Mouse (Mus musculus) forebrain, embryonic 11.5 days (tissue): ENCODE measurements around the gene Zfpl1. TPM values are rescaled to one million over a fixed set of nuclear protein-coding genes. Genes with fewer than 3 reads are reported as not detected.

Source experiments
- ATAC-seq: fragments of 200-750 bp; cut with Nextera tagmentation; replicated peaks from 2 replicates; pipeline ENCODE4 v1.8.0; 2017; ENCODE audit warnings: moderate TSS enrichment; ENCODE audit not compliant: low FRiP score
- DNase-seq: peaks from one replicate; pipeline ENCODE4 v3.0.0-alpha.2; 2017; ENCODE audit warnings: low spot score
- H3K27ac ChIP-seq: fragments of 300-500 bp; sonication (generic); 2 replicates; pipeline ENCODE4 v1.5.1; 2014; ENCODE audit warnings: low read depth, low read length
- H3K27me3 ChIP-seq: fragments of 300-500 bp; sonication (generic); 2 replicates; pipeline ENCODE4 v1.6.1; 2014; ENCODE audit warnings: mild to moderate bottlenecking, low read length, mixed read lengths; ENCODE audit not compliant: control insufficient read depth, insufficient read depth
- H3K36me3 ChIP-seq: fragments of 300-500 bp; sonication (generic); 2 replicates; pipeline ENCODE4 v1.6.1; 2014; ENCODE audit warnings: mild to moderate bottlenecking, low read length, moderate library complexity, mixed read lengths; ENCODE audit not compliant: control insufficient read depth, insufficient read depth
- H3K4me1 ChIP-seq: fragments of 300-500 bp; sonication (generic); replicated peaks from 2 replicates; pipeline ENCODE4 v1.6.1; 2014; ENCODE audit warnings: low read length, mixed read lengths; ENCODE audit not compliant: control insufficient read depth, insufficient read depth
- H3K4me2 ChIP-seq: fragments of 300-500 bp; sonication (generic); 2 replicates; pipeline ENCODE4 v1.6.1; 2014; ENCODE audit warnings: low read depth, mild to moderate bottlenecking, low read length, moderate library complexity, mixed read lengths; ENCODE audit not compliant: severe bottlenecking
- H3K4me3 ChIP-seq: fragments of 300-500 bp; sonication (generic); 2 replicates; pipeline ENCODE4 v1.5.1; 2014; ENCODE audit warnings: low read depth, low read length
- H3K9ac ChIP-seq: fragments of 300-500 bp; sonication (generic); 2 replicates; pipeline ENCODE4 v1.6.1; 2014; ENCODE audit warnings: low read length
- H3K9me3 ChIP-seq: fragments of 300-500 bp; sonication (generic); 2 replicates; pipeline ENCODE4 v1.6.1; 2016; ENCODE audit warnings: low read length, mixed read lengths; ENCODE audit not compliant: control insufficient read depth
- WGBS: fragments of 180-500 bp; shearing (Covaris S2); extraction: QIAGEN DNeasy Blood & Tissue Kit; methylation state at CpG from one replicate; pipeline ENCODE4 v1.1.7; 2014; 5-methylcytosine and 5-hydroxymethylcytosine counted together
- polyA plus RNA-seq: library from polyadenylated mRNA; unstranded; fragments of >200 nt; fragmentation: Nextera tagmentation; extraction: Ambion mirVana; gene quantifications from 2 replicates; pipeline ENCODE4 v1.2.1, GENCODE M21; 2014

The Zfpl1 gene
- polyA plus RNA-seq, 1 experiment from 2014 or later, result 62.5 TPM

DNA sequence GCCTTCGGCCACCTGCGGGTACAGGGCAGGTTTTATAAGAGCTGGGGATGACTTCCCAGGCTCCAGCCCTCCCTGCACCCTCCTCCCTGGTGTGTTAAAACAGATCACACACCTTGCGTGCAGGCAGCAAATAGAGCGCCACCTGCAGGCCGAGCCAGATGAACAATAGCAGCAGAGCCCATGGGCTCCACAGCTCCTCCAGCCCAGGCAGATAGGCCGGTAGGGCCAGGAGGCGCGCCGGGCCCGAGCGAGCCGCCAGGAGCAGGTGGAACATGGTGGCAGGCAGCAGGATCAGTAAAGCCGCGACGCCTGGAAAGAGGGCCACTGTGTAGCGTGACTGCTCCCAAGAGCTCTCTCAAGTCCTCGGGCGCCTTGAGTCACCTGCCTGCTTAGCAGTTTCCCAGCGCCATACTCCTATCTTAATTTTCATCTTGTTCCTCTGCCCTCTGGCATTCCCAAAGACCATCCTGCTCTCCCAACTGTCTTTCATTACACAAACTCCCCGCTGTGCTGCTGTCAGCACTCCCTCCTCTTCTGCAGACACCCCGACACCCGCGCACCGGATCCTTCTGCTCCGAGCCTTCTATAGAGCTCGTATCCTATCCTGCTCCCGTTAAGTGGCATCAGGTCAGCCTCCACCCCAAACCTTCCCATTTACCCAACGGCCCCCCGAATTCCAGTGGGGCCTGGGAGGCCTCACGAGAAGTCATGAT lies 17.6 kb downstream of the Zfpl1 start:
- peaks cover 15% of the 10 kb centered on the region for H3K4me1 ChIP-seq
- H3K27me3 ChIP-seq, result no peaks in the 10 kb centered on the region
- ATAC-seq, result peak; percentile 67
- H3K27ac ChIP-seq, result peak overlapping the region; percentile 83
- DNase-seq, result peak; percentile 94
- H3K36me3 ChIP-seq, result no peaks in the 10 kb centered on the region; the same call in 1 of the 2 replicates
- H3K9me3 ChIP-seq, result no peaks in the 10 kb centered on the region
- peak overlapping the region; percentile 70 for H3K9ac ChIP-seq
- H3K4me3 ChIP-seq, result peak overlapping the region; percentile 55
- H3K4me2 ChIP-seq, result peak overlapping the region; percentile 94
- WGBS, result under 1% methylated on average over 30 of the region's 30 CpGs

DNA sequence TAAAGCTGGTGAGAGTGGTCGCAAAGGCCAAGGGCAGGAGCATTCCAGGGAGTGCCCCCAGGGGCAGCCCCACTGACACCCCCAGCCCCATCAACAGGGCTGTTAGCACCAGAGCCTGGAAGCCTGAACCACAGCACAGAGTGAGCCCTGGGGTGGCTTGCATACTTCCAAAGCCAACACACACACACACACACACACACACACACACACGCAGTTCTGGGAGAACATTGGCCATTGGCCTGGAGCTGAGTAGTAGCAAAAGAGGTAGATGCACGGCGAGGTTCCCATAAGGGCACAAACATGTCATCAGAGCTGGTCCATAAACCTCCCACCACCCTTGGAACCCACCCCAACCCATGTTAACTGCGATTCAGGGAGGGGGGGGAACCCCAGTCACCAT lies 18.2 kb downstream of the Zfpl1 start:
- DNase-seq (no peak), ATAC-seq (no peak)
- H3K27me3 ChIP-seq, result no peaks in the 10 kb centered on the region
- peak overlapping the region; percentile 83; the same call in 1 of the 2 replicates for H3K27ac ChIP-seq
- peak overlapping the region; percentile 55 for H3K4me3 ChIP-seq
- peak overlapping the region; percentile 94 for H3K4me2 ChIP-seq
- 43% methylated on average over 5 of the region's 5 CpGs for WGBS
- peak overlapping the region; percentile 70 for H3K9ac ChIP-seq
- no peaks in the 10 kb centered on the region for H3K9me3 ChIP-seq
- H3K4me1 ChIP-seq, result peaks cover 19% of the 10 kb centered on the region
- H3K36me3 ChIP-seq, result no peaks in the 10 kb centered on the region; the same call in 1 of the 2 replicates

DNA sequence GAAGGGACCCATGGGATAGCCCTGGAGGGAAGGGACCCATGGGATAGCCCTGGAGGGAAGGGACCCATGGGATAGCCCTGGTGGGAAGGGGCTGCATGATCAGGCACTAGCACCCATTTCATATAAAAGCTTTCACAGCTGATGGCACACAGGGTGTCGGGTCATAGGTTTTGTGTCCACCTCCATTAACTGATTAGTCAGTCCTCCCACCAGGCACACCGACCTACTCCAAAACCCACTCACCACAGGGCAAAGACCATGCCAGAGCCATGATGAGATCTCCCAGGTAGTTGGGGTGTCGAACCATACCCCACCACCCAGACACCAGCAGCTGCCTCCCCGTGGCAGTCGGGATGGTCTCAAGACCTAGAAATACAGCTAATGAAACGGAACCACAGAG lies 21.7 kb downstream of the Zfpl1 start:
- DNase-seq, result no peak
- no peak overlapping the region for H3K4me3 ChIP-seq
- H3K9ac ChIP-seq, result no peak overlapping the region
- H3K36me3 ChIP-seq, result peaks cover 3% of the 10 kb centered on the region; the same call in 1 of the 2 replicates
- no peak overlapping the region for H3K27ac ChIP-seq
- no peak for ATAC-seq
- H3K9me3 ChIP-seq, result no peaks in the 10 kb centered on the region
- WGBS, result 94% methylated on average over 6 of the region's 6 CpGs
- H3K4me1 ChIP-seq, result peaks cover 27% of the 10 kb centered on the region
- H3K27me3 ChIP-seq, result no peaks in the 10 kb centered on the region
- no peak overlapping the region for H3K4me2 ChIP-seq

DNA sequence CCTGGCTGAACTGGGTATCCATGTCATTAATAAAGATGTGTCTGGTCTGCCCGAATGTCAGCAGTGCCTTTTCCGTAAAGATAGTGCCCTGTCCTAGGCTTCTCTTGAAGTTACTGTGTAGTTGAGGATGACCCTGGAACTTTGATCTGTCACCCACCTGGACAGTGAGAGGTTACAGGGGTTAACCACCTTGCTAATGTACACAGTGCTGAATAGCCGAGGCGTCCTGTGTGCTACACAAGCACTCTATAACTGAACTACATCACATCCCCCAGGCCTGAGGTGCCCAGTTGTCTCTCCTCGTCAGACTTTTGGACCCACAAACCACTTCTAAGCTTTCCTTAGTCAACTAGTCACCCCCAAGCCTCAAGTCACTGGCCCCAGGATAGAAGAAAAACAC lies 22.3 kb downstream of the Zfpl1 start:
- WGBS, result 80% methylated on average over 5 of the region's 5 CpGs
- Histone ChIP-seq H3K27me3 (no peaks in the 10 kb centered on the region), H3K9ac (no peak overlapping the region), H3K4me2 (peak overlapping the region; percentile 100), H3K4me1 (peaks cover 26% of the 10 kb centered on the region), H3K9me3 (no peaks in the 10 kb centered on the region), H3K4me3 (peak overlapping the region; percentile 88), H3K27ac (peak overlapping the region; percentile 93; the same call in 1 of the 2 replicates), H3K36me3 (peaks cover 3% of the 10 kb centered on the region; the same call in 1 of the 2 replicates)
- ATAC-seq (no peak), DNase-seq (peak; percentile 50)

DNA sequence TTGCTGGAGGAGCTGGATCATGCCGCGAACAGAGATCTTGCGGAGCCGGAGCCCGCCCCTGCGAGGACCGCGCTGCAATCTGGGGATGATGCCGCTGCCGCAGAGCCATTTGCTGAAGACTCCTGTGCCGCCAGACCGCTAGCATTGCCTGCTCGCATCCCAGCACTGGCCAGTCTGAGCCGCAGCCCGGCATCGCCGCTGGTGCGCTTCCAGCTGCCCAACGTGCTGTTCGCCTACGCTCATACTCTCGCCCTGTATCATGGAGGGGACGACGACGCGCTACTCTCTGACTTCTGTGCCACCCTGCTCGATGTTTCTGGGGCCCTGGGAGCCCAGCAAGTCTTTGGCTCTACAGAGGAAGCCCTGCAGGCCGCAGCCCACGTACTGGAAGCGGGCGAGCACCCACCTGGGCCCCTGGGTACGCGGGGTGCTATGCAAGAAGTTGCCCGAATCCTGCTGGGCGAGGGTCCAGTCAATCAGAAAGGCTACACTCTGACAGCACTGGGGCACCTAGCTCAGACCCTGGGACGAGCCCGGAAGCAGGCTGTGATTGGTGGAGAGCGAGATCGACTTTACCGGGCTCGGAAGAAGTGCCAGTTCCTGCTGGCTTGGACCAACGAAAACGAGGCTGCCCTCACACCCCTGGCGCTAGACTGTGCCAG lies 23.0 kb downstream of the Zfpl1 start:
- Histone ChIP-seq H3K27me3 (no peaks in the 10 kb centered on the region), H3K27ac (peak overlapping the region; percentile 93), H3K9ac (peak overlapping the region; percentile 95), H3K36me3 (peaks cover 3% of the 10 kb centered on the region; the same call in 1 of the 2 replicates), H3K4me2 (peak overlapping the region; percentile 100), H3K9me3 (no peaks in the 10 kb centered on the region), H3K4me3 (peak overlapping the region; percentile 88), H3K4me1 (peaks cover 23% of the 10 kb centered on the region)
- 3% methylated on average over 44 of the region's 44 CpGs for WGBS
- DNase-seq (peak; percentile 65), ATAC-seq (0 out of 2 replicates have a peak, but pooled peaks have one; percentile 13)

DNA sequence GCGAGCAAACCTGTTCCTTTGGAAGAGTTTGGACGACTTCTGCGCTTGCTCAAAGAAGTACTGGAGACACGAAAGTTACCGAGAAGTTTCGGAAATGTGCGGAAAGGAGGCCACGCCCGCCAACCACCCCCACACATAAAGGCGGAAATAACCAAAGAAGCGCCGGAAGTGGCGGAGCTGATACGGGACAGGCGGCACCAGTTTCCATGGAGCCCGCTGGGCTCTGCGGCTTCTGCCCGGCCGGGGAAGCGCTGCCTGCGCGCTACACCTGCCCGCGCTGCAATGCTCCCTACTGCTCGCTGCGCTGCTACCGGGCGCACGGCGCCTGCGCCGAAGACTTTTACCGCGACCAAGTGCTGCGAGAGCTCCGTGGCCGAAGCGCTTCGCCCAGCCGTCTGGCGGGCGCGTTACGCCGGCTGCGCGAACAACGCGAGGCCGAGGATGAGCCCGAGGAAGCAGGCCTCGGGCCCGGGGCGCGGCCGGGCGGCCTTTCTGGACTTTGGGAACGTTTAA lies 23.7 kb downstream of the Zfpl1 start, which contains the start of gene Znhit2:
Gene Znhit2 (plus strand): TSS at position 172 of the 513 bp plus-strand sequence.
- Histone ChIP-seq H3K27ac (peak within 1 kb of the TSS; percentile 93), H3K9me3 (no peaks in the 10 kb centered on the region), H3K4me2 (peak within 1 kb of the TSS; percentile 100), H3K36me3 (peaks cover 3% of the 10 kb centered on the region; the same call in 1 of the 2 replicates), H3K27me3 (no peaks in the 10 kb centered on the region), H3K4me3 (peak within 1 kb of the TSS; percentile 88), H3K9ac (peak within 1 kb of the TSS; percentile 95), H3K4me1 (peaks cover 24% of the 10 kb centered on the region)
- WGBS, result under 1% methylated on average over 58 of the region's 58 CpGs
- DNase-seq (peak; percentile 92), ATAC-seq (peak; percentile 68)

DNA sequence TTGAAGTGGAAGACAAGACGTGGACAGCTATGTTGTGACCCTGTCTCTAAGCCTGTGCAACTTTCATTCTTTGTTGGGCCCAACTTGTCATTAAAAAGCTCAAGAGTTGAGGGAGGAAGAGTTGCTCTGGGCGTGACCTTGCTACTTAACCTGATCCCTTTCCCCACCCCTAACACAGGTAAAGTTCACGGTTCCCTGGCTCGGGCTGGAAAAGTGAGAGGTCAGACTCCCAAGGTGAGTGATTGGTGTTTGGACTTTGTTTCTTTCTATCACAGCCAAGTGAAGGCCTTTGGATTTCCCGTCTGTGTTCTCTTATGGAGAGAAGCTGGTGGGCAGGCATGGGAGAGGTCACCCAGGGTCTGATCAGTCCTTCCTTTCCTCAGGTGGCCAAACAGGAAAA lies 25.8 kb downstream of the Zfpl1 start:
- peak overlapping the region; percentile 81; the same call in 1 of the 2 replicates for H3K4me2 ChIP-seq
- ATAC-seq, result no peak
- no peaks in the 10 kb centered on the region for H3K27me3 ChIP-seq
- H3K4me3 ChIP-seq, result peak overlapping the region; percentile 82
- peak; percentile 47 for DNase-seq
- H3K27ac ChIP-seq, result no peak overlapping the region
- WGBS, result 82% methylated on average over 5 of the region's 5 CpGs
- H3K9ac ChIP-seq, result peak overlapping the region; percentile 90
- H3K4me1 ChIP-seq, result peaks cover 24% of the 10 kb centered on the region
- peaks cover 9% of the 10 kb centered on the region; the same call in 1 of the 2 replicates for H3K36me3 ChIP-seq
- no peaks in the 10 kb centered on the region for H3K9me3 ChIP-seq

DNA sequence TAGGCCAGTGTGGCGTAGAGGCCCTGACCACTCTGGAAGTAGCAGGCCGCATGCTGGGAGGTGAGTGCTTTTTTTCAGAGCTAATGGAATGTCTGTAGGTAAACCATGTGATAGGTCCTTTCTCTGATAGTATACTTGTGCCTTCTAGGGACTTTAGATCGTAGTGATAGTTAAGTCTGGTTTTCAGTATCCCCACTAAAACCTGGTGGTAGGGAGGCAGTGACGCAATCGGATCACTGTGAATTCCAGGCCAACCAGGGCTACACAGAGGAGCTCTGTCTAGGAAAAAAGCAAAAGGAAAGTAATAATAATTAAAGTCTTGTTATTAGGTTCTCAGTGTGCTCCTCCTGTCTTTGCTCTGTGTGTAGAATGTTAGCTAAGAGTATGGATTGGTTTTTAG lies 26.2 kb downstream of the Zfpl1 start:
- 44% methylated on average over 5 of the region's 5 CpGs for WGBS
- ATAC-seq (no peak), DNase-seq (no peak)
- H3K9me3 ChIP-seq, result no peaks in the 10 kb centered on the region
- H3K27ac ChIP-seq, result no peak overlapping the region
- H3K36me3 ChIP-seq, result peaks cover 11% of the 10 kb centered on the region; the same call in 1 of the 2 replicates
- H3K27me3 ChIP-seq, result no peaks in the 10 kb centered on the region
- H3K4me3 ChIP-seq, result peak overlapping the region; percentile 82
- peaks cover 24% of the 10 kb centered on the region for H3K4me1 ChIP-seq
- H3K4me2 ChIP-seq, result peak overlapping the region; percentile 81
- H3K9ac ChIP-seq, result peak overlapping the region; percentile 90
